Comparison of ENCODE assay signal across 8 mouse cellular contexts in genomic region chr2:152691564-152692217, GRCm38 (mm10). TPM values are rescaled to one million over a fixed set of nuclear protein-coding genes. Genes with fewer than 3 reads are reported as not detected.
DNase-seq lines count a peak whose midpoint lies in the region; ATAC-seq and TF ChIP-seq lines count a peak whose summit lies in the region.
"Had no signal": no experiment of that assay in that cellular context is flagged by ENCODE, and none has a peak within 500 bp of the region (broad histone marks: within the 10 kb centered on the region; RNA-seq: fewer than 3 reads in every experiment).

No protein-coding gene starts in this region.

- no peak for TF ChIP-seq POLR2A in cortical plate, adult 2 months (IDR thresholded peaks at IDR 0.05; ENCODE audit: extremely low read depth, insufficient read depth, low read length)

- H3K27me3 ChIP-seq in midbrain, embryonic 10.5 days (ENCODE audit: low read depth, poor library complexity, severe bottlenecking) = no peaks in the 10 kb centered on the region
- H3K27me3 ChIP-seq in midbrain, embryonic 11.5 days (ENCODE audit: control insufficient read depth, insufficient read depth, low read length) = no peaks in the 10 kb centered on the region
- H3K27me3 ChIP-seq in kidney, postnatal 0 days (ENCODE audit: insufficient read depth, low read length) = no peaks in the 10 kb centered on the region

- no peak for ATAC-seq in midbrain, embryonic 11.5 days (ENCODE audit: low FRiP score)
- no peak for ATAC-seq in kidney, postnatal 0 days (replicated peaks; ENCODE audit: low FRiP score, low read depth)
- ATAC-seq in erythroblast, adult 5-6 weeks (replicated peaks; ENCODE audit: low FRiP score, poor library complexity, severe bottlenecking) = no peak

- DNase-seq in midbrain, embryonic 10.5 days (ENCODE audit: low spot score) = no peak
- DNase-seq in midbrain, embryonic 11.5 days (ENCODE audit: low spot score, missing footprints) = no peak
- DNase-seq in kidney, postnatal 0 days (ENCODE audit: low spot score) = peak; percentile 71
- DNase-seq in retina, embryonic 14.5 days (ENCODE audit: low spot score) = peak; percentile 62
- DNase-seq in right cerebral cortex, adult 2 months (ENCODE audit: low spot score in 2 of 2) = no peak
- DNase-seq: cerebellum, adult 8-10 months had no signal

- 79% methylated on average over 7 of the region's 7 CpGs for WGBS in midbrain, embryonic 10.5 days
- WGBS in midbrain, embryonic 11.5 days = 83% methylated on average over 7 of the region's 7 CpGs
- WGBS in kidney, postnatal 0 days = 71% methylated on average over 7 of the region's 7 CpGs

- H3K27ac ChIP-seq in midbrain, embryonic 10.5 days (replicated peaks) = peak overlapping the region; percentile 76
- no peak overlapping the region for H3K27ac ChIP-seq in midbrain, embryonic 11.5 days (ENCODE audit: low read depth, low read length)
- H3K27ac ChIP-seq in cortical plate, adult 2 months (ENCODE audit: insufficient read depth, low read length) = no peak overlapping the region
- H3K27ac ChIP-seq in kidney, postnatal 0 days = no peak overlapping the region

- TF ChIP-seq CTCF in cortical plate, adult 2 months (IDR thresholded peaks at IDR 0.05; ENCODE audit: extremely low read depth, insufficient read depth, low read length) = 0 out of 2 replicates have a peak, but pooled peaks have one; percentile 24
- TF ChIP-seq CTCF in kidney, postnatal 0 days (IDR thresholded peaks at IDR 0.05; ENCODE audit: low read depth) = peak; percentile 70

- peaks cover 2% of the 10 kb centered on the region; the same call in 1 of the 2 replicates for H3K9me3 ChIP-seq in midbrain, embryonic 10.5 days (replicated peaks)
- no peaks in the 10 kb centered on the region for H3K9me3 ChIP-seq in midbrain, embryonic 11.5 days (ENCODE audit: control insufficient read depth, low read length)
- no peaks in the 10 kb centered on the region for H3K9me3 ChIP-seq in kidney, postnatal 0 days (replicated peaks; ENCODE audit: low read length)

- no peak overlapping the region for H3K9ac ChIP-seq in midbrain, embryonic 11.5 days (ENCODE audit: low read length)
- no peak overlapping the region for H3K9ac ChIP-seq in kidney, postnatal 0 days (ENCODE audit: low read depth, low read length)

- peaks cover 83% of the 10 kb centered on the region for H3K36me3 ChIP-seq in midbrain, embryonic 10.5 days
- H3K36me3 ChIP-seq in midbrain, embryonic 11.5 days (ENCODE audit: control insufficient read depth, insufficient read depth, low read length) = peaks cover 17% of the 10 kb centered on the region
- peaks cover 29% of the 10 kb centered on the region for H3K36me3 ChIP-seq in kidney, postnatal 0 days (ENCODE audit: insufficient read depth, low read length)

- H3K4me3 ChIP-seq in midbrain, embryonic 10.5 days = no peak overlapping the region
- H3K4me3 ChIP-seq in midbrain, embryonic 11.5 days (ENCODE audit: low read depth, low read length) = no peak overlapping the region
- H3K4me3 ChIP-seq in cortical plate, adult 2 months (ENCODE audit: insufficient read depth, low read length) = no peak overlapping the region
- H3K4me3 ChIP-seq in kidney, postnatal 0 days (replicated peaks; ENCODE audit: low read depth, low read length) = no peak overlapping the region

- H3K4me2 ChIP-seq in midbrain, embryonic 11.5 days = no peak overlapping the region
- no peak overlapping the region for H3K4me2 ChIP-seq in kidney, postnatal 0 days (ENCODE audit: low read length)

- H3K4me1 ChIP-seq in midbrain, embryonic 10.5 days = peaks cover 30% of the 10 kb centered on the region
- 0 out of 2 replicates have a peak, but pooled peaks cover 2% of the 10 kb centered on the region for H3K4me1 ChIP-seq in midbrain, embryonic 11.5 days (ENCODE audit: control insufficient read depth, insufficient read depth, low read length)
- peaks cover 4% of the 10 kb centered on the region; the same call in 1 of the 2 replicates for H3K4me1 ChIP-seq in cortical plate, adult 2 months (ENCODE audit: control insufficient read depth, insufficient read depth, low read length)
- no peaks in the 10 kb centered on the region for H3K4me1 ChIP-seq in kidney, postnatal 0 days (replicated peaks; ENCODE audit: insufficient read depth, low read length)

RNA-seq across cellular contexts. Expression of gene Mcts2, which starts 4.9 kb away (rescaled TPM):
- polyA plus RNA-seq in midbrain, embryonic 10.5 days (2016; fragmentation: Nextera tagmentation; extraction: Ambion mirVana) = 42.9 and 45.3 TPM in 2 replicates
- polyA plus RNA-seq in midbrain, embryonic 11.5 days (2014; fragmentation: Nextera tagmentation; extraction: Ambion mirVana) = 43.4 and 48.6 TPM in 2 replicates
- 20.0 and 21.5 TPM in 2 replicates for polyA plus RNA-seq in cortical plate, adult 2 months (2012; rRNA removed)
- polyA plus RNA-seq in kidney, postnatal 0 days (2015; fragmentation: Nextera tagmentation; extraction: Ambion mirVana) = 33.9 and 36.6 TPM in 2 replicates
- total RNA-seq in erythroblast, adult 5-6 weeks (2015; ENCODE audit: low replicate concordance) = 2.3 TPM in 1 of 2 replicates, not detected in the other
- 1.4 and 3.2 TPM in 2 replicates for total RNA-seq in erythroblast, adult 5-6 weeks (2017; ENCODE audit: low replicate concordance)

RNA-seq across cellular contexts. Expression of gene H13, which starts 22.4 kb away (rescaled TPM):
- polyA plus RNA-seq in midbrain, embryonic 10.5 days (2016; fragmentation: Nextera tagmentation; extraction: Ambion mirVana) = 99.2 and 117 TPM in 2 replicates
- 117 and 119 TPM in 2 replicates for polyA plus RNA-seq in midbrain, embryonic 11.5 days (2014; fragmentation: Nextera tagmentation; extraction: Ambion mirVana)
- polyA plus RNA-seq in cortical plate, adult 2 months (2012; rRNA removed) = 65.9 and 68.4 TPM in 2 replicates
- polyA plus RNA-seq in kidney, postnatal 0 days (2015; fragmentation: Nextera tagmentation; extraction: Ambion mirVana) = 160 and 162 TPM in 2 replicates
- total RNA-seq in erythroblast, adult 5-6 weeks (2015; ENCODE audit: low replicate concordance) = 32.9 and 37.4 TPM in 2 replicates
- total RNA-seq in erythroblast, adult 5-6 weeks (2017; ENCODE audit: low replicate concordance) = 13.8 and 20.8 TPM in 2 replicates

RNA-seq across cellular contexts. Expression of gene Id1, which starts 44.4 kb away (rescaled TPM):
- 70.2 and 86.2 TPM in 2 replicates for polyA plus RNA-seq in midbrain, embryonic 10.5 days (2016; fragmentation: Nextera tagmentation; extraction: Ambion mirVana)
- 66.0 and 70.7 TPM in 2 replicates for polyA plus RNA-seq in midbrain, embryonic 11.5 days (2014; fragmentation: Nextera tagmentation; extraction: Ambion mirVana)
- polyA plus RNA-seq in cortical plate, adult 2 months (2012; rRNA removed) = 74.2 and 81.0 TPM in 2 replicates
- 170 and 194 TPM in 2 replicates for polyA plus RNA-seq in kidney, postnatal 0 days (2015; fragmentation: Nextera tagmentation; extraction: Ambion mirVana)
- 3.6 TPM in 1 of 2 replicates, not detected in the other for total RNA-seq in erythroblast, adult 5-6 weeks (2015; ENCODE audit: low replicate concordance)
- total RNA-seq in erythroblast, adult 5-6 weeks (2017; ENCODE audit: low replicate concordance) = 3.7 and 4.5 TPM in 2 replicates

Comparison
In these comparisons a context has a peak if more than half of its experiments do, and no peak if none do; other contexts are left out.
1. DNase-seq: peak in kidney, postnatal 0 days (single experiment) and retina, embryonic 14.5 days (single experiment); none in midbrain, embryonic 10.5 days (single experiment), midbrain, embryonic 11.5 days (single experiment) and right cerebral cortex, adult 2 months (0 of 2).